ENCODE assay signal across 24 mouse cellular contexts in the genomic region with DNA sequence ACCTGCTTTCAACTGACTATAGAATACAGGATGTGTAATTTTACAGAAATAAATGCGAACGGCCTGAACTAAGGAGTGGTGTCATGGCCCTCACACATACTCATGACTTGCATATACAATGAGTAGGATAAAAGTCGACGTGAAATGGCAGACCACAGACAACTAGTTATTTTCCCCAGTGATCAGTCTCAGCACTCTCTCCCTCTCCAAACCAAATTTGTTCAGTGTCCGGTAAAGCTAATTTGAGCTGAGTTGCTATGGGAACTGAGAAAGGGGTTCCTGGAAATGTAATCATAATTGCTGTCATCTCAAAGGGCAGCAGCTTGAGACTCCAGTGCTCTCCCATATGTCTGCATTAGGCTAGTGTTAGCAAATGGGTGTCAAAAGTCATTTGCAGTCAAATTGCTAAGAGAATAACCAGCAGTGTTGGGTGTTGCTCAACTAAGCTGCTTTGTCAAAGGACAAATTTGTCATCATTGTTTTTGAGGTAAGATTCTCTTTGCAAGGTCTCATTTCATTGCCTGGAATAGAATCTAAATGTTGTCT.
DNase-seq lines count a peak whose midpoint lies in the region; ATAC-seq and TF ChIP-seq lines count a peak whose summit lies in the region.
"Had no signal": no experiment of that assay in that cellular context is flagged by ENCODE, and none has a peak within 500 bp of the region (broad histone marks: within the 10 kb centered on the region; RNA-seq: fewer than 3 reads in every experiment).

No protein-coding gene starts in this region.

- 0 out of 2 replicates have a peak overlapping the region, but pooled peaks have one; percentile 1 for H3K27ac ChIP-seq in hindbrain, embryonic 13.5 days
- H3K27ac ChIP-seq in hindbrain, embryonic 14.5 days: no peak overlapping the region
- H3K27ac ChIP-seq in lung, postnatal 0 days (ENCODE audit: low read length): no peak overlapping the region
- H3K27ac ChIP-seq in midbrain, embryonic 16.5 days (ENCODE audit: low read length): no peak overlapping the region
- H3K27ac ChIP-seq: embryonic facial prominence, embryonic 10.5 days; heart, embryonic 10.5 days; limb, embryonic 15.5 days; liver, embryonic 14.5 days; lung, embryonic 15.5 days; neural tube, embryonic 13.5 days had no signal

- no peak overlapping the region for H3K4me3 ChIP-seq in hindbrain, embryonic 13.5 days
- no peak overlapping the region for H3K4me3 ChIP-seq in hindbrain, embryonic 14.5 days (replicated peaks; ENCODE audit: low read length)
- no peak overlapping the region for H3K4me3 ChIP-seq in lung, postnatal 0 days (ENCODE audit: low read depth, low read length)
- H3K4me3 ChIP-seq in midbrain, embryonic 16.5 days (ENCODE audit: low read depth, low read length): no peak overlapping the region
- H3K4me3 ChIP-seq: embryonic facial prominence, embryonic 10.5 days; heart, embryonic 10.5 days; limb, embryonic 15.5 days; lung, embryonic 15.5 days; myocyte; neural tube, embryonic 13.5 days had no signal

- H3K27me3 ChIP-seq in hindbrain, embryonic 13.5 days: no peaks in the 10 kb centered on the region
- H3K27me3 ChIP-seq in hindbrain, embryonic 14.5 days (ENCODE audit: control insufficient read depth, insufficient read depth, low read length): no peaks in the 10 kb centered on the region
- H3K27me3 ChIP-seq in lung, postnatal 0 days (replicated peaks; ENCODE audit: insufficient read depth, low read length): no peaks in the 10 kb centered on the region
- H3K27me3 ChIP-seq in midbrain, embryonic 16.5 days (ENCODE audit: control insufficient read depth, insufficient read depth, low read depth, low read length): no peaks in the 10 kb centered on the region
- H3K27me3 ChIP-seq: limb, embryonic 15.5 days; lung, embryonic 15.5 days; neural tube, embryonic 13.5 days had no signal

- H3K36me3 ChIP-seq in hindbrain, embryonic 13.5 days: no peaks in the 10 kb centered on the region
- no peaks in the 10 kb centered on the region for H3K36me3 ChIP-seq in hindbrain, embryonic 14.5 days (replicated peaks; ENCODE audit: control insufficient read depth, insufficient read depth)
- H3K36me3 ChIP-seq in lung, postnatal 0 days (ENCODE audit: insufficient read depth, low read length): no peaks in the 10 kb centered on the region
- no peaks in the 10 kb centered on the region for H3K36me3 ChIP-seq in midbrain, embryonic 16.5 days (ENCODE audit: control insufficient read depth, insufficient read depth, low read length)
- H3K36me3 ChIP-seq: embryonic facial prominence, embryonic 10.5 days; heart, embryonic 10.5 days; limb, embryonic 15.5 days; lung, embryonic 15.5 days; neural tube, embryonic 13.5 days had no signal

- 69% methylated on average over 5 of the region's 5 CpGs for WGBS in hindbrain, embryonic 13.5 days
- WGBS in hindbrain, embryonic 14.5 days: 58% methylated on average over 5 of the region's 5 CpGs
- 74% methylated on average over 5 of the region's 5 CpGs for WGBS in lung, postnatal 0 days
- 59% methylated on average over 5 of the region's 5 CpGs for WGBS in midbrain, embryonic 16.5 days

- H3K9me3 ChIP-seq in hindbrain, embryonic 13.5 days: no peaks in the 10 kb centered on the region
- no peaks in the 10 kb centered on the region for H3K9me3 ChIP-seq in hindbrain, embryonic 14.5 days (ENCODE audit: control insufficient read depth, low read length)
- no peaks in the 10 kb centered on the region for H3K9me3 ChIP-seq in lung, postnatal 0 days (ENCODE audit: low read length)
- no peaks in the 10 kb centered on the region for H3K9me3 ChIP-seq in midbrain, embryonic 16.5 days (replicated peaks; ENCODE audit: control insufficient read depth, low read length, poor library complexity, severe bottlenecking)
- H3K9me3 ChIP-seq: embryonic facial prominence, embryonic 10.5 days; heart, embryonic 10.5 days; limb, embryonic 15.5 days; lung, embryonic 15.5 days; neural tube, embryonic 13.5 days had no signal

- ATAC-seq in hindbrain, embryonic 13.5 days (ENCODE audit: low FRiP score): no peak
- ATAC-seq in hindbrain, embryonic 14.5 days (ENCODE audit: low FRiP score): no peak
- no peak for ATAC-seq in lung, postnatal 0 days
- ATAC-seq in midbrain, embryonic 16.5 days: peak; percentile 53; the same call in 1 of the 2 replicates
- no peak for ATAC-seq in cerebellum, adult (ENCODE audit: insufficient number of reproducible peaks, low FRiP score, low TSS enrichment)
- ATAC-seq: intestine, postnatal 0 days had no signal

- H3K9ac ChIP-seq in hindbrain, embryonic 13.5 days: no peak overlapping the region
- H3K9ac ChIP-seq in hindbrain, embryonic 14.5 days: no peak overlapping the region
- no peak overlapping the region for H3K9ac ChIP-seq in lung, postnatal 0 days (replicated peaks; ENCODE audit: low read depth)
- no peak overlapping the region for H3K9ac ChIP-seq in midbrain, embryonic 16.5 days (ENCODE audit: low read depth, low read length)
- H3K9ac ChIP-seq: limb, embryonic 15.5 days; liver, embryonic 14.5 days; lung, embryonic 15.5 days; neural tube, embryonic 13.5 days had no signal

- peak; percentile 28 for DNase-seq in adrenal gland, adult 2 months
- no peak for DNase-seq in adrenal gland, adult 18-20 months (ENCODE audit: low spot score in 2 of 2)
- no peak for DNase-seq in hindbrain, embryonic 14.5 days (ENCODE audit: low spot score)
- DNase-seq in lung, postnatal 0 days (ENCODE audit: low spot score): peak; percentile 16
- DNase-seq in lung, adult 18-20 months: no peak
- DNase-seq: adrenal gland, postnatal 36 days; cerebellum, adult 11-12 months; kidney, postnatal 25 days; layer of hippocampus, postnatal 36 days; lung, postnatal 4 days; retina, postnatal 1 day; right cerebral cortex, postnatal 25 days; spleen, adult 18-20 months had no signal

- H3K4me2 ChIP-seq in hindbrain, embryonic 13.5 days: no peak overlapping the region
- no peak overlapping the region for H3K4me2 ChIP-seq in hindbrain, embryonic 14.5 days (replicated peaks)
- H3K4me2 ChIP-seq in lung, postnatal 0 days (replicated peaks; ENCODE audit: low read depth, low read length): no peak overlapping the region
- no peak overlapping the region for H3K4me2 ChIP-seq in midbrain, embryonic 16.5 days (ENCODE audit: low read length)
- H3K4me2 ChIP-seq: limb, embryonic 15.5 days; lung, embryonic 15.5 days; neural tube, embryonic 13.5 days had no signal

- H3K4me1 ChIP-seq in hindbrain, embryonic 13.5 days (replicated peaks): peaks cover 14% of the 10 kb centered on the region; the same call in 1 of the 2 replicates
- H3K4me1 ChIP-seq in hindbrain, embryonic 14.5 days (replicated peaks; ENCODE audit: control insufficient read depth, insufficient read depth, low read length): 0 out of 2 replicates have a peak, but pooled peaks cover 10% of the 10 kb centered on the region
- H3K4me1 ChIP-seq in lung, postnatal 0 days (ENCODE audit: insufficient read depth, low read depth, low read length): no peaks in the 10 kb centered on the region
- H3K4me1 ChIP-seq in midbrain, embryonic 16.5 days (ENCODE audit: control insufficient read depth, insufficient read depth, low read length): 0 out of 2 replicates have a peak, but pooled peaks cover 2% of the 10 kb centered on the region
- H3K4me1 ChIP-seq: limb, embryonic 15.5 days; lung, embryonic 15.5 days; neural tube, embryonic 13.5 days had no signal

- no peak for TF ChIP-seq CTCF in lung, postnatal 0 days (IDR thresholded peaks at IDR 0.05)

- no peak for TF ChIP-seq EP300 in lung, postnatal 0 days (IDR thresholded peaks at IDR 0.05)

Comparison
In these comparisons a context has a peak if more than half of its experiments do, and no peak if none do; other contexts are left out.
1. DNase-seq: peak in adrenal gland, adult 2 months (single experiment) and lung, postnatal 0 days (single experiment); none in adrenal gland, adult 18-20 months (0 of 2), hindbrain, embryonic 14.5 days (single experiment) and lung, adult 18-20 months (0 of 2).